Mouse (Mus musculus): ENCODE data around the gene Rprd1b. TPM values are rescaled to one million over a fixed set of nuclear protein-coding genes. Genes with fewer than 3 reads are reported as not detected.

Rprd1b gene
- polyA plus RNA-seq, 1 experiment: 11.6 TPM

DNA sequence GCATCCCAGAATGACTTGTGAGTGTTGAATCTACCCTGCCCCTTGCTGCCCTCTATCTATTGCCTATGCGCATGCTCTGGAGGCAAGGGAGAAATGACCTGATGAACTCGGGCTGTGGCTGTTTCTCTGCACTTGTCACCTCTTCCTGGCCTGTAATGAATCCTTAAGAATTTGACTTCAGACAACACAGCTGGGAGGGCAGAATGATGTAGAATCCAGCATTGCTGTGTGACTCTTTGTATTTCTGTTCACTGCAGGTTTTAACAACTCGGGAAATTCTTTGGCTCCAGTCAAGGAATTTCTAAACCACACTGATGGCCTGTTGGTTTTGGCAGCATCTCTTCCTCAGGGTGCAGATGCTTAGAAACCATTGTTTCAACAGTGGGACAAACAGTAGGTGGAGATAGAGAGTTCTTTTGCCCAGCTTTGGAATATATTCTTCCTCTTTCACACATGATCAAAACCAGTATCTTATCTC is 36.3 kb downstream of the Rprd1b start:
- Histone ChIP-seq H3K79me2 (ENCODE audit: control insufficient read depth, insufficient read depth) (no peaks in the 10 kb centered on the region), H3K36me3 (ENCODE audit: control insufficient read depth, insufficient read depth) (peaks cover 9% of the 10 kb centered on the region), H3K4me3 (no peak overlapping the region), H3ac (ENCODE audit: control insufficient read depth, insufficient read length) (no peak overlapping the region), H3K27me3 (ENCODE audit: control insufficient read depth, insufficient read depth, insufficient read length) (no peaks in the 10 kb centered on the region), H3K4me2 (ENCODE audit: low read depth) (no peak overlapping the region)
- TF ChIP-seq MYOD1 (IDR thresholded peaks at IDR 0.05; ENCODE audit: control insufficient read depth in 1 of 3, insufficient read length in 2 of 3, low read depth in 2 of 3): peak in 1 of 3 experiments; percentile 43
- TF ChIP-seq TCF3 (IDR thresholded peaks at IDR 0.05; ENCODE audit: insufficient read length, low read depth): no peak
- TF ChIP-seq E2F4 (IDR thresholded peaks at IDR 0.05; ENCODE audit: insufficient read depth): no peak
- TF ChIP-seq REST (IDR thresholded peaks at IDR 0.05; ENCODE audit: insufficient read depth, insufficient read length): no peak
- TF ChIP-seq MYOG (IDR thresholded peaks at IDR 0.05; ENCODE audit: control insufficient read depth in 1 of 3, insufficient read depth in 1 of 3, insufficient read length in 2 of 3, low read depth in 2 of 3): peak in 1 of 3 experiments; percentile 26
- no peak for TF ChIP-seq SRF (IDR thresholded peaks at IDR 0.05; ENCODE audit: control insufficient read depth, insufficient read length, low read depth)
- peak; percentile 36 for TF ChIP-seq TCF12 (IDR thresholded peaks at IDR 0.05; ENCODE audit: insufficient read depth, poor library complexity, severe bottlenecking)
- no peak for TF ChIP-seq CEBPB (IDR thresholded peaks at IDR 0.05; ENCODE audit: insufficient read depth, poor library complexity, severe bottlenecking)

DNA sequence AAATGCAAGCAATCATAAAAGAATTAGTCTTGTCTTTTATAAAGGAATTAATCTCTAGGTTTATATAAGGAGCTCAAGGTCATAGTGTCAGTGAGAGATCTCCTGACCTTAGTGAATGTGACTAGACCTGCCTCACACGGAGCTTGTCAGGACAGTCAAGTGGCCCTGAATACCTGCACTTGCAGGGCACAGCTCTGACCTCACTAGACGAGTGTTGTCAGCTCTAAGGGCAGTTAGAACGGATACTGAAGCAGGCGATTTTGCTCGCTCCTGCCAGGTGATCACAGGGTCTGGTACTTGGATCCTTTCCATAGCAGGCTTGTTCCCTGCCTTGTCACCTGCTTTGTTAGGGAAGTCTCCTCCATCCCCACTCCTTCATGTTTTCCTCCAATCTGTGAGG is 36.8 kb downstream of the Rprd1b start:
- Histone ChIP-seq H3ac (ENCODE audit: control insufficient read depth, insufficient read length) (no peak overlapping the region), H3K4me2 (ENCODE audit: low read depth) (no peak overlapping the region), H3K36me3 (ENCODE audit: control insufficient read depth, insufficient read depth) (peaks cover 9% of the 10 kb centered on the region), H3K4me3 (no peak overlapping the region), H3K27me3 (ENCODE audit: control insufficient read depth, insufficient read depth, insufficient read length) (no peaks in the 10 kb centered on the region), H3K79me2 (ENCODE audit: control insufficient read depth, insufficient read depth) (no peaks in the 10 kb centered on the region)
- TF ChIP-seq SRF (IDR thresholded peaks at IDR 0.05; ENCODE audit: control insufficient read depth, insufficient read length, low read depth) (no peak), CEBPB (IDR thresholded peaks at IDR 0.05; ENCODE audit: insufficient read depth, poor library complexity, severe bottlenecking) (no peak), USF1 (IDR thresholded peaks at IDR 0.05; ENCODE audit: low read depth) (no peak), TCF3 (IDR thresholded peaks at IDR 0.05; ENCODE audit: insufficient read length, low read depth) (no peak), E2F4 (IDR thresholded peaks at IDR 0.05; ENCODE audit: insufficient read depth) (no peak), MYOD1 (IDR thresholded peaks at IDR 0.05; ENCODE audit: control insufficient read depth in 1 of 3, insufficient read length in 2 of 3, low read depth in 2 of 3) (no peak), MAX (IDR thresholded peaks at IDR 0.05; ENCODE audit: low read depth) (no peak), POLR2A (IDR thresholded peaks at IDR 0.05; ENCODE audit: insufficient read length, low read depth) (no peak), REST (IDR thresholded peaks at IDR 0.05; ENCODE audit: insufficient read depth, insufficient read length) (no peak), POLR2AphosphoS2 (IDR thresholded peaks at IDR 0.05; ENCODE audit: insufficient read length, low read depth) (no peak)

DNA sequence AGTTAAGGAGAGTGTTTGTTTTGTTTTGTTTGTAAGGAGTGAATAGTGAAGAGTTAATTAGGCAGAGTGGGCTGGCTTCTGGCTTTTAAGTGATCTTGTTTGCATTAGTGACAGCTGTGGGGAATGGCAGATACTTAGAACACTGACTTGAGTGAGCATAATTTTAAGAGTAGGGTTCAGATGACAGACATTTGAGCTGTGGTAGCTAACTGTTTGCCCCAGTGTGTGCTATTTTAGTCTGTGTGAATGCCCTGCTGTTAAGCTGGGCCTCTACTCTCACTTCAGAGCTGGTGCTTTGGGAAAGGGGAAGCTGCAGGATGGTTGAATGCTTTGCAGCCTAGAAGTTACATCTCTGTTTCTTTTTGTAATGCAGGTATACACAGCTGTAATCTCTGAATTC is 38.2 kb downstream of the Rprd1b start:
- H3K4me3 ChIP-seq: no peak overlapping the region
- H3K36me3 ChIP-seq (ENCODE audit: control insufficient read depth, insufficient read depth): peaks cover 21% of the 10 kb centered on the region
- no peaks in the 10 kb centered on the region for H3K79me2 ChIP-seq (ENCODE audit: control insufficient read depth, insufficient read depth)
- TF ChIP-seq MYOG (IDR thresholded peaks at IDR 0.05; ENCODE audit: control insufficient read depth in 1 of 3, insufficient read depth in 1 of 3, insufficient read length in 2 of 3, low read depth in 2 of 3) (peak in 1 of 3 experiments; percentile 49), POLR2AphosphoS2 (IDR thresholded peaks at IDR 0.05; ENCODE audit: insufficient read length, low read depth) (no peak), TCF3 (IDR thresholded peaks at IDR 0.05; ENCODE audit: insufficient read length, low read depth) (no peak), MYOD1 (IDR thresholded peaks at IDR 0.05; ENCODE audit: control insufficient read depth in 1 of 3, insufficient read length in 2 of 3, low read depth in 2 of 3) (peak in 1 of 3 experiments; percentile 18), SRF (IDR thresholded peaks at IDR 0.05; ENCODE audit: control insufficient read depth, insufficient read length, low read depth) (no peak)
- peak overlapping the region; percentile 41 for H3K4me2 ChIP-seq (ENCODE audit: low read depth)
- no peaks in the 10 kb centered on the region for H3K27me3 ChIP-seq (ENCODE audit: control insufficient read depth, insufficient read depth, insufficient read length)
- no peak overlapping the region for H3ac ChIP-seq (ENCODE audit: control insufficient read depth, insufficient read length)

DNA sequence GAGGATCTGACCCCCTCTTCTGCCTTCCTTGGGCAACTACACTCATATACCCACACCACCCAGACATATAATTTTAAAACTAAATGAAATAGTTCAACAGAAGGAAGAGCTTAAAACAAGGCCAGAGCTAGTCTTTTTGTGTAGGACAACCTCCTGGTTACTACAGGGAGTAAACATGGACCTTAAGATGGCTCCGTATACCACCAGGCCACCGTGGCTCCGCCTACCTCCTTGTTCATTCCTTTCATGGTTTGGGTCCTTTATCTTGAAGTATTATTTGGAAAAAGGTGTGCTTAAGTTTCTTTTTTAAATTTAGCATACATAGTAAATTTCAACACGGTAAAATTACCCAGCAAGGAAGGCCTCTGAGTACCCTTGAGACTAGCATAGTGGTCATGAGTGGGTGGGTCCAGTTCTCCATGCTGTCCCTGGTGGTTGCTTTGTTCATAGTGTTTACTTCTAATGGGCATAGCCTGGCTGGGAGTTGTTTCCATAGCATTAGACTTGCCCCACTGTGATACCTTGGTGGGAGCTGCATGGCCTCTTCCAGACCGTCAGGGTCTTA is 39.0 kb downstream of the Rprd1b start:
- no peak overlapping the region for H3K4me2 ChIP-seq (ENCODE audit: low read depth)

More for the DNA sequence above, 39.0 kb downstream of the Rprd1b start:
- Histone ChIP-seq H3K79me2 (ENCODE audit: control insufficient read depth, insufficient read depth) (no peaks in the 10 kb centered on the region), H3K36me3 (ENCODE audit: control insufficient read depth, insufficient read depth) (peaks cover 19% of the 10 kb centered on the region), H3ac (ENCODE audit: control insufficient read depth, insufficient read length) (no peak overlapping the region), H3K4me3 (no peak overlapping the region), H3K27me3 (ENCODE audit: control insufficient read depth, insufficient read depth, insufficient read length) (no peaks in the 10 kb centered on the region)
- TF ChIP-seq REST (IDR thresholded peaks at IDR 0.05; ENCODE audit: insufficient read depth, insufficient read length): no peak
- no peak for TF ChIP-seq MYOD1 (IDR thresholded peaks at IDR 0.05; ENCODE audit: control insufficient read depth in 1 of 3, insufficient read length in 2 of 3, low read depth in 2 of 3)
- TF ChIP-seq E2F4 (IDR thresholded peaks at IDR 0.05; ENCODE audit: insufficient read depth): no peak
- no peak for TF ChIP-seq TCF3 (IDR thresholded peaks at IDR 0.05; ENCODE audit: insufficient read length, low read depth)
- TF ChIP-seq MAX (IDR thresholded peaks at IDR 0.05; ENCODE audit: low read depth): no peak
- no peak for TF ChIP-seq POLR2AphosphoS2 (IDR thresholded peaks at IDR 0.05; ENCODE audit: insufficient read length, low read depth)
- no peak for TF ChIP-seq CEBPB (IDR thresholded peaks at IDR 0.05; ENCODE audit: insufficient read depth, poor library complexity, severe bottlenecking)
- TF ChIP-seq POLR2A (IDR thresholded peaks at IDR 0.05; ENCODE audit: insufficient read length, low read depth): no peak
- TF ChIP-seq MYOG (IDR thresholded peaks at IDR 0.05; ENCODE audit: control insufficient read depth in 1 of 3, insufficient read depth in 1 of 3, insufficient read length in 2 of 3, low read depth in 2 of 3): no peak
- TF ChIP-seq TCF12 (IDR thresholded peaks at IDR 0.05; ENCODE audit: insufficient read depth, poor library complexity, severe bottlenecking): no peak
- TF ChIP-seq USF1 (IDR thresholded peaks at IDR 0.05; ENCODE audit: low read depth): no peak
